Mouse (Mus musculus): ENCODE data around the gene Lamp1. TPM values are rescaled to one million over a fixed set of nuclear protein-coding genes. Genes with fewer than 3 reads are reported as not detected.

The Lamp1 gene
- polyA plus RNA-seq, 1 experiment, result 634 TPM

- no peaks in the 10 kb centered on the region; the same call in 1 of the 2 replicates for H3K36me3 ChIP-seq (ENCODE audit: control insufficient read depth, insufficient read depth, low read length)
- H3K4me3 ChIP-seq (ENCODE audit: control insufficient read depth, low read depth, low read length), result no peak overlapping the region
- peaks cover 10% of the 10 kb centered on the region for H3K4me1 ChIP-seq (ENCODE audit: control insufficient read depth, insufficient read depth, low read length)
- no peak overlapping the region for H3K27ac ChIP-seq (ENCODE audit: control insufficient read depth, insufficient read depth, low read depth, low read length)
- no peaks in the 10 kb centered on the region for H3K27me3 ChIP-seq (ENCODE audit: control insufficient read depth, insufficient read depth, low read length)
- TF ChIP-seq POLR2A (IDR thresholded peaks at IDR 0.05; ENCODE audit: control insufficient read depth, low read depth, low read length), result no peak
- no peak for TF ChIP-seq CTCF (IDR thresholded peaks at IDR 0.05; ENCODE audit: control insufficient read depth, insufficient read depth, insufficient replicate concordance, low read depth, low read length)
Measured at GRCm38 (mm10) chr8:13163563-13163962, 4.6 kb downstream of the Lamp1 start.

GRCm38 (mm10) chr8:13164361-13164760, 5.4 kb downstream of the Lamp1 start:
- Histone ChIP-seq H3K27ac (ENCODE audit: control insufficient read depth, insufficient read depth, low read depth, low read length) (no peak overlapping the region), H3K4me3 (ENCODE audit: control insufficient read depth, low read depth, low read length) (no peak overlapping the region), H3K36me3 (ENCODE audit: control insufficient read depth, insufficient read depth, low read length) (no peaks in the 10 kb centered on the region; the same call in none of the 2 replicates), H3K27me3 (ENCODE audit: control insufficient read depth, insufficient read depth, low read length) (no peaks in the 10 kb centered on the region), H3K4me1 (ENCODE audit: control insufficient read depth, insufficient read depth, low read length) (peaks cover 9% of the 10 kb centered on the region)
- TF ChIP-seq POLR2A (IDR thresholded peaks at IDR 0.05; ENCODE audit: control insufficient read depth, low read depth, low read length) (no peak), CTCF (IDR thresholded peaks at IDR 0.05; ENCODE audit: control insufficient read depth, insufficient read depth, insufficient replicate concordance, low read depth, low read length) (no peak)

DNA sequence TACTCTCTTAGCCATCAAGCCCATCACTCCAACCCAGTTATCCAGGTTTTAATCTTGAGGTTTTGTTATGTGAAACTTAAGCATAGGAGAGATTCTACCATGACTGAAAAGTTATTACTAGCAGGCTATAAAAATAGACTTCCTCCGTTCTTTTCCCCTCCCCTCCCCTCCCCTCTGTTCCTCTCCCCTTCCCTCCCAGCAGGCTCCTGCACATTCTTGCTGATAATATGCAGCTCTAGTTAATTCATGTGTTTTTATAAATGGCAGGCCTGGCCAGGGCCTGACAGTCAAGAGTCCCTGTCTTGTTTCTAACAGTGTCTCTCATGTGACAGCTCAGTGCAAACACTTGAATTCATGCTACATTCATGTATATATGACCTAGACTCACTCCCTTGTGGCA, 11.5 kb downstream of the Lamp1 start:
- Histone ChIP-seq H3K36me3 (ENCODE audit: control insufficient read depth, insufficient read depth, low read length) (no peaks in the 10 kb centered on the region; the same call in none of the 2 replicates), H3K4me1 (ENCODE audit: control insufficient read depth, insufficient read depth, low read length) (no peaks in the 10 kb centered on the region), H3K27ac (ENCODE audit: control insufficient read depth, insufficient read depth, low read depth, low read length) (no peak overlapping the region), H3K4me3 (ENCODE audit: control insufficient read depth, low read depth, low read length) (no peak overlapping the region), H3K27me3 (ENCODE audit: control insufficient read depth, insufficient read depth, low read length) (no peaks in the 10 kb centered on the region)
- TF ChIP-seq POLR2A (IDR thresholded peaks at IDR 0.05; ENCODE audit: control insufficient read depth, low read depth, low read length) (no peak), CTCF (IDR thresholded peaks at IDR 0.05; ENCODE audit: control insufficient read depth, insufficient read depth, insufficient replicate concordance, low read depth, low read length) (no peak)

DNA sequence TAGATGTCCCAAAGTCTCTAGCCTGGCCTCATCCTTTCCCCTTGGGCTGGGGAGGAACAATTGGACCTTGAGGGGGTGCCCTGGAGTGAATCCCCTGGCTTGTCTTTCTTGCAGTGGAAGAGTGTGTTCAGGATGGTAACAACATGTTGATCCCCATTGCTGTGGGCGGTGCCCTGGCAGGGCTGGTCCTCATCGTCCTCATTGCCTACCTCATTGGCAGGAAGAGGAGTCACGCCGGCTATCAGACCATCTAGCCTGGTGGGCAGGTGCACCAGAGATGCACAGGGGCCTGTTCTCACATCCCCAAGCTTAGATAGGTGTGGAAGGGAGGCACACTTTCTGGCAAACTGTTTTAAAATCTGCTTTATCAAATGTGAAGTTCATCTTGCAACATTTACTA, 15.3 kb downstream of the Lamp1 start:
- TF ChIP-seq POLR2A (IDR thresholded peaks at IDR 0.05; ENCODE audit: control insufficient read depth, low read depth, low read length), result no peak
- no peak for TF ChIP-seq CTCF (IDR thresholded peaks at IDR 0.05; ENCODE audit: control insufficient read depth, insufficient read depth, insufficient replicate concordance, low read depth, low read length)
- Histone ChIP-seq H3K4me1 (ENCODE audit: control insufficient read depth, insufficient read depth, low read length) (no peaks in the 10 kb centered on the region), H3K36me3 (ENCODE audit: control insufficient read depth, insufficient read depth, low read length) (no peaks in the 10 kb centered on the region; the same call in 1 of the 2 replicates), H3K4me3 (ENCODE audit: control insufficient read depth, low read depth, low read length) (no peak overlapping the region), H3K27ac (ENCODE audit: control insufficient read depth, insufficient read depth, low read depth, low read length) (no peak overlapping the region), H3K27me3 (ENCODE audit: control insufficient read depth, insufficient read depth, low read length) (no peaks in the 10 kb centered on the region)

GRCm38 (mm10) chr8:13174811-13175210, 15.8 kb downstream of the Lamp1 start:
- Histone ChIP-seq H3K4me3 (ENCODE audit: control insufficient read depth, low read depth, low read length) (no peak overlapping the region), H3K36me3 (ENCODE audit: control insufficient read depth, insufficient read depth, low read length) (no peaks in the 10 kb centered on the region; the same call in 1 of the 2 replicates), H3K27ac (ENCODE audit: control insufficient read depth, insufficient read depth, low read depth, low read length) (no peak overlapping the region), H3K27me3 (ENCODE audit: control insufficient read depth, insufficient read depth, low read length) (no peaks in the 10 kb centered on the region), H3K4me1 (ENCODE audit: control insufficient read depth, insufficient read depth, low read length) (no peaks in the 10 kb centered on the region)
- TF ChIP-seq POLR2A (IDR thresholded peaks at IDR 0.05; ENCODE audit: control insufficient read depth, low read depth, low read length), result no peak
- TF ChIP-seq CTCF (IDR thresholded peaks at IDR 0.05; ENCODE audit: control insufficient read depth, insufficient read depth, insufficient replicate concordance, low read depth, low read length), result no peak

DNA sequence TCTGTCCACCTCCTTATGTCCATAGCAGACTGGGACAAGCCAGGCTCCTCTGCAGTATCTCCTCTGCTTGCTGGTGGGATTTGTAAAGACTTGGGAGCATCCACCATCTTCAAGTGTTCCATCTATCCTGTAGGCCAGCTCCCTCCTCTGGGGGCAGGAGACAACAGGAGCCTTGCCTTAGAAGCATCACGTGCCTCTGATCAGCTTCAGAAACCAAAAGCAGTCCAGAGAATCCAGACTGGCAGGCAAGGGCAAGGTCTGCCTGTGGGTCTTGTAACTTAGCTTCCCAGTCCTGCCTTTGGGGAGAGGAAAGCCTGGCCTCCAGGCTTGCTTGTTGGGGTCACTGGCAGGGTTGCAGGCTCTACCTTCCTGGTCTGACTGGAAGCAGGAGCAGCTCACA, 16.7 kb downstream of the Lamp1 start:
- Histone ChIP-seq H3K27ac (ENCODE audit: control insufficient read depth, insufficient read depth, low read depth, low read length) (no peak overlapping the region), H3K27me3 (ENCODE audit: control insufficient read depth, insufficient read depth, low read length) (no peaks in the 10 kb centered on the region), H3K36me3 (ENCODE audit: control insufficient read depth, insufficient read depth, low read length) (no peaks in the 10 kb centered on the region; the same call in 1 of the 2 replicates), H3K4me3 (ENCODE audit: control insufficient read depth, low read depth, low read length) (no peak overlapping the region), H3K4me1 (ENCODE audit: control insufficient read depth, insufficient read depth, low read length) (no peaks in the 10 kb centered on the region)
- TF ChIP-seq POLR2A (IDR thresholded peaks at IDR 0.05; ENCODE audit: control insufficient read depth, low read depth, low read length) (no peak), CTCF (IDR thresholded peaks at IDR 0.05; ENCODE audit: control insufficient read depth, insufficient read depth, insufficient replicate concordance, low read depth, low read length) (no peak)

- no peaks in the 10 kb centered on the region for H3K27me3 ChIP-seq (ENCODE audit: control insufficient read depth, insufficient read depth, low read length)
- no peaks in the 10 kb centered on the region; the same call in 1 of the 2 replicates for H3K36me3 ChIP-seq (ENCODE audit: control insufficient read depth, insufficient read depth, low read length)
- TF ChIP-seq CTCF (IDR thresholded peaks at IDR 0.05; ENCODE audit: control insufficient read depth, insufficient read depth, insufficient replicate concordance, low read depth, low read length) (no peak), POLR2A (IDR thresholded peaks at IDR 0.05; ENCODE audit: control insufficient read depth, low read depth, low read length) (no peak)
- H3K4me3 ChIP-seq (ENCODE audit: control insufficient read depth, low read depth, low read length), result no peak overlapping the region
- H3K4me1 ChIP-seq (ENCODE audit: control insufficient read depth, insufficient read depth, low read length), result no peaks in the 10 kb centered on the region; the same call in none of the 2 replicates
- no peak overlapping the region for H3K27ac ChIP-seq (ENCODE audit: control insufficient read depth, insufficient read depth, low read depth, low read length)
Measured at GRCm38 (mm10) chr8:13177173-13177852, 18.4 kb downstream of the Lamp1 start.
